Mouse (Mus musculus) right cerebral cortex, postnatal 4 days (tissue): ENCODE measurements around the gene Fbxw2.
"Not testable (repeated sequence)": the region's sequence is repeated elsewhere in the genome, so short reads cannot be mapped to it uniquely, and the experiment has no call there.

Experiments used
- DNase-seq: peaks from one replicate; pipeline ENCODE4 v3.0.0-alpha.2; 2022

Gene Fbxw2

GRCm38 (mm10) chr2:34772252-34773235 lies 53.6 kb downstream of the Fbxw2 start:
- DNase-seq: no peak

DNA sequence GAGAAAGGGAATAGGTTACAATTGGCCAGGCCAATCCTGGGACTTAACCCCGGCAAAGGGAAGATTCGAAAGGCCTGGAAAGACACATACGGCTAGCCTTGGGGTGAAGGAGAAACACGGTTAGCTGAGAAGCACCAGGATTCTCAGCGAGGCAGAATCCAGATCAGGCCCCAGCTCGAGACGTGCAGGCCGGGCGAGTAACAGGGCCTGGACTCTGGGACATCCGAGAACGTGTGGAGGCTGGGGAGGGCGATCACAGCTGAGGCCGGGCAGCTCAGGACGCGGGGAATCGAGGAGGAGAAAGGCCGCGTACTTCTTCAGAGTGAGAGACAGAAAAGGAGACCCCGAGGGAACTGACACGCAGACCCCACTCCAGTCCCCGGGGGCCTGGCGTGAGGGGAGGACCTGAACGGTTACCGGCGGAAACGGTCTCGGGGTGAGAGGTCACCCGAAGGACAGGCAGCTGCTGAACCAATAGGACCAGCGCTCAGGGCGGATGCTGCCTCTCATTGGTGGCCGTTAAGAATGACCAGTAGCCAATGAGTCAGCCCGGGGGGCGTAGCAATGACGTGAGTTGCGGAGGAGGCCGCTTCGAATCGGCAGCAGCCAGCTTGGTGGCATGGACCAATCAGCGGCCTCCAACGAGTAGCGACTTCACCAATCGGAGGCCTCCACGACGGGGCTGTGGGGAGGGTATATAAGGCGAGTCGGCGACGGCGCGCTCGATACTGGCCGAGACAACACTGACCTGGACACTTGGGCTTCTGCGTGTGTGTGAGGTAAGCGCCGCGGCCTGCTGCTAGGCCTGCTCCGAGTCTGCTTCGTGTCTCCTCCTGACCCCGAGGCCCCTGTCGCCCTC lies 54.5 kb downstream of the Fbxw2 start, which contains the start of gene Hspa5:
TSS of gene Hspa5 (plus strand) at position 603 of the 859 bp plus-strand sequence.
- peak; percentile 94 for DNase-seq

DNA sequence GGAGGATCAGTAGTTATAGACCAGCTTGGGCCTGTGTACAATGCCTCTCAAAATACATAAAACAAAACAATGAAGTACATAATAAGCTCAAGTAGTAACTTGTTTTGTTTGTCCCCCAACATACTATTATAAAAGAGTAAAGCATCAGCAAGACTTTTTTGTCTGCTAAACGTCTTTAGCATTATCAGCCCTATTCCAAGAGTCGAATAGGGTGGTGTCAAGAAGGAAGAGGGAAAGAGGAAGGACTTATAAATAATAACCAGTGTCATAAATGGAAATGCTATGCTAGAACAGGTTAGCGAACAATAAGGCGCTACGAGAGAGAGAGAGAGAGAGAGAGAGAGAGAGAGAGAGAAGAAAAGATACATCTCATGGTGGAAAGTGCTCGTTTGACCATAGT lies 55.2 kb downstream of the Fbxw2 start:
- DNase-seq: no peak

- DNase-seq: no peak
Measured at GRCm38 (mm10) chr2:34770049-34770448, 56.1 kb downstream of the Fbxw2 start.

GRCm38 (mm10) chr2:34764801-34765200 lies 61.3 kb downstream of the Fbxw2 start:
- DNase-seq: no peak

- DNase-seq: no peak
Measured at GRCm38 (mm10) chr2:34762872-34763271, 63.2 kb downstream of the Fbxw2 start.

DNA sequence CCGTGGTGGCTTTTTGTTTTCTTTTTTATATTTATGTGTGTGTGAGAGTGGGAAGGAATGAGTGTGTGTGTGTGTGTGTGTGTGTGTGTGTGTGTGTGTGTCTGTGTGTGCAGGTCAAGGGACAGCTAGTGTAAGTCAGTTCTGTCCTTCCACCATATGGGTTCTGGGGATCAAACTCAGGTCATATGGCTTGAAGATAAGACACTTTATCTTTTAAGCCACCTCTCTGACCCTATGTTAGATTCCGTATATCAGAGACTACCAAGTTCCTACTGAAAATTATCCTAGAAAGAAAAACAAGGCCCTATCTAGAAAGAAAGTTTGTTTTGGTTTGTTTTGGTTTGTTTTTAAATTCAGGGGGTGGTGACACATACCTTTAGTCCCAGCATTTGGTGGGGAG lies 63.9 kb downstream of the Fbxw2 start:
- no peak for DNase-seq

DNA sequence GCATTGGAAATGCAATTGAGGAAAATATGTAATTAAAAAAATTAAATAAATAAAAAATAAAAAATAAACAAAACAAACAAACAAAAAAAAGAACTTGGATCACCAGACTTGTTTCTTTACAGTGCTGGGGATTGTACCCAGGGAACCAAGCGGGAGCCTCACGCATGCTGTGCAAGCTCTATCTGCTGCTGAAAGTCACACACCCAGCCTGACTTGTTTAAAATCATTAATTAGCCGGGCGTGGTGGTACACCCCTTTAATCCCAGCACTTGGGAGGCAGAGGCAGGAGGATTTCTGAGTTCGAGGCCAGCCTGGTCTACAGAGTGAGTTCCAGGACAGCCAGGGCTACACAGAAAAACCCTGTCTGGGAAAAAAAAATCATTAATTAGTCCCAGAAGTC lies 64.8 kb downstream of the Fbxw2 start:
- DNase-seq: not testable (repeated sequence)

DNA sequence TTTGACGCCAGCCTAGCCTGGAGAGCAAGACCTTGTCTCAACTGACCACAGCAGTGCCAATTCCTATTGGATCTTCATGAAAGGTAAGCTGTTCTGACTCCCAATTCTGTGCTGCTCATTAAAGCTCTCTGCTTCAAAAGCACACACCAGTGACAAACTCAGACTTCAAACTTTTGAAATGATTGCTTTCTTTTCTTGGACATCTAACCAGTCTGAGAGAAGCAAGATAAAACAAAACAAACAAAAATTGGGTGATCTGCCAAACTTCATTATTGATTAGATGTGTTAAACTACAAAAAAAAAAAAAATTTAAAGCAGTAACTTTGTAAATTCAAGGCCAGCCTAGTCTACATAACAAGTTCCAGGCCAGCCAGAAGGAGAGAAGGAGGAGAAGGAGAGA lies 68.8 kb downstream of the Fbxw2 start:
- no peak for DNase-seq

DNA sequence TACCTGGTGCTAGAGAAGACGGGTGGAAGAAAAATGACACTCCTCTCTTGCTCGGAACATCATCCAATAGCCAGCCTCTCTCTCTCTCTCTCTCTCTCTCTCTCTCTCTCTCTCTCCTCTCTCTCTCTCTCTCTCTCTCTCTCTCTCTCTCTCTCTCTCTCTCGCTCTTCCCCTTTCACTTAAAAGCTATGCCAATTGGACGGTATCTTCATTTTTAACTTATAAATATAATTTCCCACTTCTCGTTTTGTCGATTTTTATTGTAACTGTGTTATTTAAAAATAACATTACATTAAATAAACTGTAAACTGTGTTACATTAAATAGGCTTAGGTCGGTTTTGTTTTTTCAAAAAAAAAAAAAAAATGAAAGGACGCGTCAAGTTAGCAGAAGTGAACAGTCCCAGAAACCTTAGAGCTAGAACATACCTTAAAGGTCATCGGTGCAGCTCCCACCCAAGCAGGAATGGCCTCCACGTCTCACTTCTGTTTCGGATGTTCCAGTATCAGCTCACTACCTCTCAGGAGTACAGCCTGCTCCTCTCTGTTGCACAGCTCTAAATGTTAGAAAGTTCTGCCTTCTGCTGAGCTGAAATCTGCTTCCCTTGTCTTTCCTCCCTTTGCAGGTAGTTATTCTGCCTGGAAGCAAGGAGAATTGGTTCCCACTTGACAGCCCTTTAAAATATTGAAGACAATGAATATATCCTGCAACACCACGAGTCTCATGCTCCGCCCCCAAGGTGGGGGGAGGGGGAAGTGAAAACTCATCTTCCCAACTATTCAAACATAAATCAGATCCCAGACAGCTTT lies 71.4 kb downstream of the Fbxw2 start, which contains the start of gene Gapvd1:
TSS of gene Gapvd1 (minus strand) at position 682 of the 808 bp plus-strand sequence.
- DNase-seq: peak; percentile 15
